Mouse (Mus musculus) midbrain, embryonic 12.5 days (tissue): ENCODE data around the gene Cmya5. TPM values are rescaled to one million over a fixed set of nuclear protein-coding genes. Genes with fewer than 3 reads are reported as not detected.
A peak's percentile ranks its signal among the peaks of the same experiment; 100 is the strongest.
"Not testable (repeated sequence)": the region's sequence is repeated elsewhere in the genome, so short reads cannot be mapped to it uniquely, and the experiment has no call there.

ENCODE experiments used
- ATAC-seq: fragments of 200-750 bp; cut with Nextera tagmentation; 2 replicates; pipeline ENCODE4 v1.8.0; 2017; ENCODE audit warnings: low read depth, moderate TSS enrichment, moderate library complexity; ENCODE audit not compliant: low FRiP score
- H3K27ac ChIP-seq: fragments of 300-500 bp; sonication (generic); replicated peaks from 2 replicates; pipeline ENCODE4 v1.5.1; 2016; ENCODE audit warnings: mild to moderate bottlenecking
- H3K27me3 ChIP-seq: fragments of 300-500 bp; sonication (generic); 2 replicates; pipeline ENCODE4 v1.6.1; 2016; ENCODE audit warnings: mild to moderate bottlenecking
- H3K36me3 ChIP-seq: fragments of 300-500 bp; sonication (generic); 2 replicates; pipeline ENCODE4 v1.6.1; 2016
- H3K4me1 ChIP-seq: fragments of 300-500 bp; sonication (generic); 2 replicates; pipeline ENCODE4 v1.6.1; 2016
- H3K4me2 ChIP-seq: fragments of 300-500 bp; sonication (generic); replicated peaks from 2 replicates; pipeline ENCODE4 v1.6.1; 2016; ENCODE audit warnings: mild to moderate bottlenecking, moderate library complexity
- H3K4me3 ChIP-seq: fragments of 300-500 bp; sonication (generic); 2 replicates; pipeline ENCODE4 v1.5.1; 2016; ENCODE audit warnings: mild to moderate bottlenecking
- H3K9ac ChIP-seq: fragments of 300-500 bp; sonication (generic); replicated peaks from 2 replicates; pipeline ENCODE4 v1.6.1; 2016; ENCODE audit warnings: mild to moderate bottlenecking, moderate library complexity
- H3K9me3 ChIP-seq: fragments of 300-500 bp; sonication (generic); 2 replicates; pipeline ENCODE4 v1.6.1; 2016; ENCODE audit warnings: mild to moderate bottlenecking
- WGBS: fragments of 180-500 bp; shearing (Covaris S2); methylation state at CpG from one replicate; pipeline ENCODE4 v1.1.7; 2016; 5-methylcytosine and 5-hydroxymethylcytosine counted together
- polyA plus RNA-seq: library from polyadenylated mRNA; unstranded; fragments of >200 nt; fragmentation: Nextera tagmentation; extraction: Ambion mirVana; gene quantifications from 2 replicates; pipeline ENCODE4 v1.2.1, GENCODE M21; 2016

Cmya5 gene
- polyA plus RNA-seq: 0.07 TPM in 1 of 2 replicates, not detected in the other

DNA sequence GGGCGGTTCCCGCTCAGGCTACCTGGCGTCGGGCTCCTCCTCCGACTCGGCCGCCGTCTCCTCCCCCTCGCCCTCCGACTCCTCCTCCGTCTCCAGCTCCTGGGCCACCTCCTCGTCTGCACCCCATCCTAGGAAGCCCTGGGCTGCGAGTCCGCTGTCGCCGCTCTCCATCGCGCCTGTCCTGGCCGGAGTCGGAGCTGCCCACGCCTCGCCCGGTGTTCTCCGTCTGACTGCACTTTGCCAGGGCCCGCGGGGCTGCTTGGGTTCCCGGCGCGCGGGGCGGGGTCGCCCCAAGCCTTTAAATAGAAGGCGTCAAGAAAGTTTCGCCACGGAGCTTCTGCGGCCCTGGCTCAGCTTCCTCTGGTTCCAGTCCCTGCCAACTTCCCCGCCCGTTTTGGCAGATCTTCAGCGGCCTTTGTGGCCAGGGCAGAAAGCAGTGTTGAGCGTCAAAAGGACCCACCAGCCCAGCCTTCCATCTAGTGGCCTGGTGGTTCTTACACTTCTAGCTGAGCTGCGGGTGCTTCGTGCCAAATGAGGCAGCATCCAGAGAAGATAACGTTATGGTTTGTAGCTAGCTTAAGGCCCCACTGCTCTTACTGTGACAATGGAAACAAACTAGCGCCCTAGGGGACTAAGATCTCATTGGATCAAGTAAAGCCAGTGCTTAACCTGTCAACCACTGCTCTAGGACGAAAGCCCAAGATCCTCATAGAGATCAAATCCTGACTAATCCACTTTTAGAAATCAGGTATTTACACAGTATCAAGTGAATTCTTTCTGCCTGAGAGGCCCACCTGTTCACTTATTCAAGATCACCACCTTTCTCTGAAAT lies at the start of gene Cmya5:
Gene Cmya5, minus strand, starts transcription at position 389 of the 832 bp plus-strand sequence.
- peaks cover 21% of the 10 kb centered on the region for H3K4me1 ChIP-seq
- H3K4me3 ChIP-seq: peak within 1 kb of the TSS; percentile 44
- no peaks in the 10 kb centered on the region; the same call in 1 of the 2 replicates for H3K27me3 ChIP-seq
- H3K36me3 ChIP-seq: 0 out of 2 replicates have a peak, but pooled peaks cover 8% of the 10 kb centered on the region
- peak; percentile 84 for ATAC-seq
- H3K27ac ChIP-seq: no peak within 1 kb of the TSS
- peak within 1 kb of the TSS; percentile 51 for H3K9ac ChIP-seq
- no peaks in the 10 kb centered on the region for H3K9me3 ChIP-seq
- WGBS: 1% methylated on average over 43 of the region's 45 CpGs
- peak within 1 kb of the TSS; percentile 70 for H3K4me2 ChIP-seq

DNA sequence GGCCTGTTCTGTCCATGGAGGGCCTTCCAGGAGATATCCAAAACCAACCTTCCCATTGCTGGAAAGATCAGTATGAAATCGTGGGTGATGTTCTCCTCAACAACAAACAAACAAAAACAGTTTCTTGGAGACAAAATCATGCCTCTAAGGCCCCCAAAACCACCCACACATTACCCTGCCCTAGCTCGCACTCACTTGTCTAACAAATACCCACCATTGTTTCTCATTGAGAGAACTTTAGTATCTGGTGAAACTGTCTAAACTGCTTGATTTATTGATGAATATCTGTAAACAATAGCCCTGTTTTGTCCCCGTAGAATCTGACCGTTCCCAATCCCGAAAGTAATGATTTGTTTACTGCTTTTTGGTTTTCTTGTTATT lies 48.1 kb upstream of the Cmya5 start:
- WGBS: 74% methylated on average over 5 of the region's 5 CpGs
- Histone ChIP-seq H3K27me3 (no peaks in the 10 kb centered on the region), H3K36me3 (no peaks in the 10 kb centered on the region), H3K4me3 (peak overlapping the region; percentile 97), H3K9ac (peak overlapping the region; percentile 58), H3K4me2 (peak overlapping the region; percentile 56), H3K9me3 (no peaks in the 10 kb centered on the region), H3K4me1 (peaks cover 10% of the 10 kb centered on the region; the same call in 1 of the 2 replicates), H3K27ac (peak overlapping the region; percentile 95)
- no peak; the same call in 1 of the 2 replicates for ATAC-seq

DNA sequence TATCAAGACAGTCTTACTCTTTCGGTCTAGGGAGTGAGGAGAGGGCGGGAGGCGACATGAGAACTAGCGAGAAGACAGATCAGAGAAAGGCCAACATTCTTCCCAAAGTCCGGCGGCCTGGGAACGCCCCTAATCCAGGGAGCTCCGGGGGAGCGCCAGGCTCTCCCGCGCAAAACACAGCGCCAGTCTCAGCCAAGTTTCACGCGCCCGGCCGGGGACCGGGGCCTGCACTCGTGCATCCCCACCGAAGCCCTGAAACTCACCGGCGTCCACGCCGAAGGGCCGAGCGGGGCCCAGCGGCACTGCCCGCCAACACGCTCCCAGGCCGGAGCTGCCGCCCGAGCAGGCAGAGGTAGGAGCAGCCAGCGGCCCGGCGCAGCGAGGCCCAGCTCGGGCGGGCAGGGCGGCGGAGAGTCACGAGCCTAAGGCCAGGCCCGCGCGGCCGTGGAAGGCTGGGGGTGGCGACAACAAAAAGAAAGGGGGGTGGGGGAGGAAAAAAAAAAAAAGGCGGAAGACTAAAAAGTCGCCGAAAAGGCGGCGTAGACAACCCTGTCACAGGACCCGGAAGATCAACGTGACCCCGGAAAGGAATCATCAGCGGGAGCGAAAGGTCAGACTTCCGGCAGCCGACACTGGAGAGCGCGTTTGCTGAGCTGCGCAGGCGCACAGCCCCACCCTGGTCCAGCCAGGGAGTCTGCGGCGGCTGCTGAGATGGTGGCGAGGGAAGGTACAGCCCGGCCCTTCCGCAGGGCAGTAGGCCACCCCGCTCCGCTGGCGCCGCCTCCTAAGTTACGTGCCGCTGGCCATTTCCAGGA lies 47.5 kb upstream of the Cmya5 start, which contains the start of gene Tent2:
Gene Tent2, minus strand, starts transcription at position 555 of the 815 bp plus-strand sequence.
- peak; percentile 99 for ATAC-seq
- under 1% methylated on average over 72 of the region's 72 CpGs for WGBS
- Histone ChIP-seq H3K4me2 (peak within 1 kb of the TSS; percentile 65), H3K27me3 (no peaks in the 10 kb centered on the region), H3K4me3 (peak within 1 kb of the TSS; percentile 97), H3K9me3 (no peaks in the 10 kb centered on the region), H3K4me1 (peaks cover 10% of the 10 kb centered on the region; the same call in 1 of the 2 replicates), H3K9ac (peak within 1 kb of the TSS; percentile 96), H3K36me3 (no peaks in the 10 kb centered on the region), H3K27ac (peak within 1 kb of the TSS; percentile 95)

DNA sequence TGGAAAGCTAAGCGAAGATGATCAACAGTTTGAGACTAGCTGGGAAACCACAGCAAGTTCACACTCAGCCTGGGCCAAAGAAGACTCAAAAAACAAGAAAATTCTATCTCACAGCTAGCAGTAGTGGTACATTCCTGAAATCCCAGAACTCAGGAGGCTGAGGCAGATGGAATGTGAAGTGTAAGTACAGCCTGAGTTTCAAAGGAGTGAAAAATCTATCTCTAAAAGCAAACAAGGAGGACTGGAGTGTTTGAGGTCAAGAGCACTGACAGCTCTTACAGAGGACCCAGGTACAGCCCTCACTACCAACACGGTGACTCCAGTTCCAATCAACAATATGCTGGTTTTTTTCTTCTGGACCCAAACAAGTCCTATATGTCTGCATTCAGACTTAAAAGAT lies 44.9 kb upstream of the Cmya5 start:
- WGBS: 89% methylated on average over 2 of the region's 2 CpGs
- peaks cover 10% of the 10 kb centered on the region; the same call in 1 of the 2 replicates for H3K4me1 ChIP-seq
- H3K9me3 ChIP-seq: no peaks in the 10 kb centered on the region
- H3K9ac ChIP-seq: no peak overlapping the region
- H3K4me2 ChIP-seq: no peak overlapping the region
- H3K27me3 ChIP-seq: no peaks in the 10 kb centered on the region
- no peak overlapping the region for H3K27ac ChIP-seq
- H3K36me3 ChIP-seq: no peaks in the 10 kb centered on the region
- ATAC-seq: no peak
- H3K4me3 ChIP-seq: no peak overlapping the region

DNA sequence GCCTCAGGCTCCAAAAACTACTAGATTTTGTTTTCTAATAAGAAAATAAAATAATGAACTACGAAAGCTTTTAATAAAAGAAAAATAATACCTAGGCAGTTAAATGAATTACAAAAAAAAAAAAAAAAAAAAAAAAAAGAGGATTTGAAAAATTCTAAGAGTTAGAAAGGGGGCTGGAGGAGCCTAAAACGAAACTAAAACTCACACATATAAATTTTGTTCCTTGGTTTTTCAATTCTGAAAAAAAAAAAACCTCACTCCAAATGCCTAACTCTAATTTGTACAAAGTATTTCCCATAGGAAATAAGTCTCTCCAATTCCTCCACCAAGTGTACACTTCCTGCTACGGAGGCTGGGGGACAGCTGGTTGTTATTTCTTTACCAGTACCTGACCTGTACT lies 44.2 kb upstream of the Cmya5 start:
- H3K4me1 ChIP-seq: peaks cover 10% of the 10 kb centered on the region; the same call in 1 of the 2 replicates
- no peaks in the 10 kb centered on the region for H3K9me3 ChIP-seq
- ATAC-seq: no peak
- H3K27ac ChIP-seq: no peak overlapping the region
- H3K4me3 ChIP-seq: no peak overlapping the region
- H3K4me2 ChIP-seq: no peak overlapping the region
- no peak overlapping the region for H3K9ac ChIP-seq
- 93% methylated on average over 3 of the region's 3 CpGs for WGBS
- H3K36me3 ChIP-seq: 0 out of 2 replicates have a peak, but pooled peaks cover 4% of the 10 kb centered on the region
- H3K27me3 ChIP-seq: no peaks in the 10 kb centered on the region

DNA sequence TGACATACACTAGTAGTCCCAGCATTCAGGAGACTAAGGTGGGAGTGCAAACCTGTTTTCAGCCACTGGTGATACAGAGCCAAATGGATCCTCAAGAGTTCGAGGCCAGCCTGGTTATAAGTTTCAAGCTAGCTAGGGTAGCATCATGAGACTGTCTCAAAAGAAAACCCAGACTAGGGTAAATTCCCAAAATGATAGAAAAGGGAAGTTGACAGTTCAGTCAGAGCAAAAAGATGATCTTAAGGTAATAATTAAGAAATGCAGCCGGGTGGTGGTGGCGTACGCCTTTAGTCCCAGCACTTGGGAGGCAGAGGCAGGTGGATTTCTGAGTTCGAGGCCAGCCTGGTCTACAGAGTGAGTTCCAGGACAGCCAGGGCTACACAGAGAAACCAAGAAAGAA lies 43.3 kb upstream of the Cmya5 start:
- H3K4me3 ChIP-seq, H3K36me3 ChIP-seq, ATAC-seq, H3K9ac ChIP-seq, H3K4me2 ChIP-seq, H3K27me3 ChIP-seq, H3K9me3 ChIP-seq, H3K27ac ChIP-seq: not testable (repeated sequence)
- peaks cover 10% of the 10 kb centered on the region; the same call in 1 of the 2 replicates for H3K4me1 ChIP-seq
- WGBS: 95% methylated on average over 5 of the region's 5 CpGs

- Histone ChIP-seq H3K27ac (no peak overlapping the region), H3K27me3 (no peaks in the 10 kb centered on the region), H3K4me1 (no peaks in the 10 kb centered on the region), H3K36me3 (peaks cover 11% of the 10 kb centered on the region), H3K4me2 (no peak overlapping the region), H3K9me3 (no peaks in the 10 kb centered on the region), H3K4me3 (no peak overlapping the region), H3K9ac (no peak overlapping the region)
- 97% methylated on average over 1 of the region's 1 CpGs for WGBS
- ATAC-seq: no peak
These were observed 35.8 kb upstream of the Cmya5 start for GRCm38 (mm10) chr13:93180351-93180750.

DNA sequence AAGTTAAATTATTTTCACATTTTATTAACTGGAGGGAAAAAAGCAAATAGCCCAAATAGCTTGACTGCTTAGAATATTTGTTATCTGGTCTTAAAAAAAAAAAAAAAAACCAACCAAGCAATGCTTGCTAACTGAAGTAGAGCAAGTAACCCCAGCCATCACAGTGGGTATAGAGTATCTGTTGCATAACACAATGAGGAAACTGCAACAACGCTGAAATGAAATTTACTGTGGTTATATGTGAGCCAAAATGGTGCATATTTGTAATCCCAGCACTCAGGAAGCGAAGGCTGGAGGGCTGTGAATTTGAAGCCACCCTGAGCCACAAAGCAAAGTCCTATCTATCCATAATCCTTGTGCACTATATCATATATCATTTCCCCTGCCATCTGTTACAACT lies 35.0 kb upstream of the Cmya5 start:
- Histone ChIP-seq H3K27ac (no peak overlapping the region), H3K36me3 (peaks cover 11% of the 10 kb centered on the region), H3K9ac (no peak overlapping the region), H3K27me3 (no peaks in the 10 kb centered on the region), H3K4me2 (no peak overlapping the region), H3K9me3 (no peaks in the 10 kb centered on the region), H3K4me3 (no peak overlapping the region), H3K4me1 (no peaks in the 10 kb centered on the region)
- ATAC-seq: no peak
- 94% methylated on average over 2 of the region's 2 CpGs for WGBS

GRCm38 (mm10) chr13:93177571-93177970 lies 33.0 kb upstream of the Cmya5 start:
- no peaks in the 10 kb centered on the region for H3K4me1 ChIP-seq
- H3K27me3 ChIP-seq: no peaks in the 10 kb centered on the region
- H3K27ac ChIP-seq: no peak overlapping the region
- H3K4me3 ChIP-seq: no peak overlapping the region
- no peak overlapping the region for H3K9ac ChIP-seq
- H3K9me3 ChIP-seq: no peaks in the 10 kb centered on the region
- ATAC-seq: no peak
- no peak overlapping the region for H3K4me2 ChIP-seq
- peaks cover 12% of the 10 kb centered on the region for H3K36me3 ChIP-seq

DNA sequence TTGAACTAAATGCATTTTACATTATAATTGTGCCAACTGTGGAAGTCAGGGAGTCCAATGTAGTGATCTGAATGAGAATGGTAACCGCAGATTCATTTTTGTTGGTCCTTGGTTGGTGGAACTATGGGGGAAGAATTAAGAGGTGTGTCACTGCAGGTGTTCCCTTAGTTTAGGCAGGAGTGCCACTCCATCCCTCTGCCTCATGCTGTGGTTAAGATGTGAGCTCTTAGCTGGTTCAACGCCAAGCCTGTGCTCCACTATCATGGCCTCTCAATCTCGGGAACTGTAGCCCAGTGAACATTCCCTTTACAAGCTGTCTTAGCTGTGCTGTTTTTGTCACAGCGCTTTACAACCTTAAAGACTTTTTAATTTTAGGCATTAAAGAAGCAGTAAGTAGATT lies 18.8 kb upstream of the Cmya5 start:
- H3K27ac ChIP-seq: no peak overlapping the region
- no peaks in the 10 kb centered on the region for H3K27me3 ChIP-seq
- ATAC-seq: no peak
- no peak overlapping the region for H3K4me2 ChIP-seq
- no peak overlapping the region for H3K4me3 ChIP-seq
- H3K9ac ChIP-seq: no peak overlapping the region
- H3K4me1 ChIP-seq: no peaks in the 10 kb centered on the region
- H3K36me3 ChIP-seq: peaks cover 32% of the 10 kb centered on the region
- no peaks in the 10 kb centered on the region for H3K9me3 ChIP-seq
- WGBS: 93% methylated on average over 4 of the region's 4 CpGs

- no peaks in the 10 kb centered on the region for H3K27me3 ChIP-seq
- no peak overlapping the region for H3K4me3 ChIP-seq
- H3K9ac ChIP-seq: no peak overlapping the region
- H3K27ac ChIP-seq: no peak overlapping the region
- H3K36me3 ChIP-seq: peaks cover 34% of the 10 kb centered on the region
- H3K4me2 ChIP-seq: no peak overlapping the region
- H3K9me3 ChIP-seq: no peaks in the 10 kb centered on the region
- no peaks in the 10 kb centered on the region for H3K4me1 ChIP-seq
- ATAC-seq: no peak
These were observed 17.9 kb upstream of the Cmya5 start for GRCm38 (mm10) chr13:93162456-93162855.

DNA sequence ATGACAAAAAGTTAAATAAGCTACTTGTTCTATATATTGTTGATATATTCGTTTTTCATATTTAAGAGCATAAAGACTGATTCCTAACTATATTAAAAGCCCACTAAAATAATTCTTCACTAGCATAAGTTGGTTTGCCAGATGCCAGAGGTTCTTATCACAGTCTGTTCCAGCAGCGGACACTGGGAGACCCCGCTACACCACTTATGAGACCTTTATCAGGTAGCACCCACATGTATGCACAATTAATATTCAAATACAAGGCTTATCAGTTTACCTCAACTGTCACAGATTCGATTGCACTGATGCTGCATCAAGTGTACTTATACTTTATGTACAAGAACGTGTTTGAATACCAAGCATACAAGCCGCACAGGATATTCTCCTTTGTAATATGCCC lies 13.7 kb upstream of the Cmya5 start:
- Histone ChIP-seq H3K4me3 (no peak overlapping the region), H3K9me3 (no peaks in the 10 kb centered on the region), H3K9ac (no peak overlapping the region), H3K27ac (no peak overlapping the region), H3K27me3 (no peaks in the 10 kb centered on the region), H3K36me3 (peaks cover 23% of the 10 kb centered on the region), H3K4me1 (no peaks in the 10 kb centered on the region), H3K4me2 (no peak overlapping the region)
- 93% methylated on average over 6 of the region's 6 CpGs for WGBS
- no peak for ATAC-seq
